Mouse (Mus musculus) liver, postnatal 0 days (tissue): ENCODE measurements around the gene Nes. TPM values are rescaled to one million over a fixed set of nuclear protein-coding genes. Genes with fewer than 3 reads are reported as not detected.

Experiments used
- ATAC-seq: fragments of 200-750 bp; cut with Nextera tagmentation; 2 replicates; pipeline ENCODE4 v1.8.0; 2017; ENCODE audit warnings: mild to moderate bottlenecking, moderate library complexity
- DNase-seq: peaks from one replicate; pipeline ENCODE4 v3.0.0-alpha.2; 2016
- H3K27ac ChIP-seq: fragments of 300-500 bp; sonication (generic); 2 replicates; pipeline ENCODE4 v1.5.1; 2014; ENCODE audit warnings: antibody characterized with exemption, moderate library complexity, mild to moderate bottlenecking, low read depth
- H3K27me3 ChIP-seq: fragments of 300-500 bp; sonication (generic); 2 replicates; pipeline ENCODE4 v1.6.1; 2014; ENCODE audit warnings: low read length, control low read depth, mixed read lengths; ENCODE audit not compliant: insufficient read depth
- H3K36me3 ChIP-seq: fragments of 300-500 bp; sonication (generic); replicated peaks from 2 replicates; pipeline ENCODE4 v1.6.1; 2014; ENCODE audit warnings: mild to moderate bottlenecking, control low read depth, low read length, moderate library complexity, mixed read lengths; ENCODE audit not compliant: insufficient read depth
- H3K4me1 ChIP-seq: fragments of 300-500 bp; sonication (generic); 2 replicates; pipeline ENCODE4 v1.6.1; 2014; ENCODE audit warnings: antibody characterized with exemption, mild to moderate bottlenecking, control low read depth; ENCODE audit not compliant: insufficient read depth
- H3K4me2 ChIP-seq: fragments of 300-500 bp; sonication (generic); 2 replicates; pipeline ENCODE4 v1.6.1; 2014; ENCODE audit warnings: low read depth, mild to moderate bottlenecking, low read length, moderate library complexity, mixed read lengths
- H3K4me3 ChIP-seq: fragments of 300-500 bp; sonication (generic); 2 replicates; pipeline ENCODE4 v1.5.1; 2014; ENCODE audit warnings: low read depth, low read length
- H3K9ac ChIP-seq: fragments of 300-500 bp; sonication (generic); replicated peaks from 2 replicates; pipeline ENCODE4 v1.6.1; 2014; ENCODE audit warnings: mild to moderate bottlenecking, moderate library complexity
- H3K9me3 ChIP-seq: fragments of 300-500 bp; sonication (generic); 2 replicates; pipeline ENCODE4 v1.6.1; 2016; ENCODE audit warnings: mild to moderate bottlenecking, control low read depth, low read length, mixed read lengths
- CTCF ChIP-seq: sonication (generic); IDR thresholded peaks from 2 replicates; pipeline ENCODE4 v1.5.1; 2016; ENCODE audit warnings: antibody characterized with exemption, low read depth
- EP300 ChIP-seq: IDR thresholded peaks from 2 replicates; pipeline ENCODE4 v1.6.1; 2016; ENCODE audit warnings: antibody characterized with exemption, low read depth, mild to moderate bottlenecking
- WGBS: fragments of 180-500 bp; shearing (Covaris S2); extraction: QIAGEN DNeasy Blood & Tissue Kit; methylation state at CpG from one replicate; pipeline ENCODE4 v1.1.7; 2014; ENCODE audit not compliant: insufficient replicate concordance; 5-methylcytosine and 5-hydroxymethylcytosine counted together
- polyA plus RNA-seq: library from polyadenylated mRNA; unstranded; fragments of >200 nt; fragmentation: Nextera tagmentation; extraction: Ambion mirVana; gene quantifications from 2 replicates; pipeline ENCODE4 v1.2.1, GENCODE M21; 2015

Nes gene
- polyA plus RNA-seq, 1 experiment from 2014 or later = 0.83 TPM

DNA sequence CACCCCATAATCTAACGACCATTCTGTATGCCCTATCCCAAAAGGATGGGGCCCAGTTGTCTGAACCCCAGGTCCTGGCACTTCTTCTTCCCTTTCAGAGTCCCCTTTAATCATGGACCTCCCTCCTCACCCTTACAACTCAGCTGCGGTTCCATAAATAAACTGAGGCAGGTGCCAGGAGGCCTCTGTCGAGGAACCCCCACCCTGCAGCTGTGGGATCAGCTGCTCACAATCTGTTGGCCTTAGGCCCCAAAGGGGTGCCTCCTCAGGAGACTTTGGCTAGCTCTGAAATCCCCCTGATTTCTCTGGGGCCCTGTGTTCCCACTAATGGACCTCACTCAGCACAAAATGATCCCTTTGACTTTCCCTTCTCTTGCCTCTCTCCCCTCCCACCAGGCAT lies 13.2 kb downstream of the Nes start:
- Histone ChIP-seq H3K4me3 (no peak overlapping the region), H3K9me3 (no peaks in the 10 kb centered on the region), H3K9ac (no peak overlapping the region), H3K4me2 (no peak overlapping the region), H3K27me3 (peaks cover 20% of the 10 kb centered on the region), H3K27ac (0 out of 2 replicates have a peak overlapping the region, but pooled peaks have one; percentile 2), H3K4me1 (peaks cover 32% of the 10 kb centered on the region), H3K36me3 (no peaks in the 10 kb centered on the region)
- WGBS = 37% methylated on average over 3 of the region's 3 CpGs
- no peak for TF ChIP-seq CTCF
- TF ChIP-seq EP300 = no peak
- DNase-seq (no peak), ATAC-seq (no peak)

DNA sequence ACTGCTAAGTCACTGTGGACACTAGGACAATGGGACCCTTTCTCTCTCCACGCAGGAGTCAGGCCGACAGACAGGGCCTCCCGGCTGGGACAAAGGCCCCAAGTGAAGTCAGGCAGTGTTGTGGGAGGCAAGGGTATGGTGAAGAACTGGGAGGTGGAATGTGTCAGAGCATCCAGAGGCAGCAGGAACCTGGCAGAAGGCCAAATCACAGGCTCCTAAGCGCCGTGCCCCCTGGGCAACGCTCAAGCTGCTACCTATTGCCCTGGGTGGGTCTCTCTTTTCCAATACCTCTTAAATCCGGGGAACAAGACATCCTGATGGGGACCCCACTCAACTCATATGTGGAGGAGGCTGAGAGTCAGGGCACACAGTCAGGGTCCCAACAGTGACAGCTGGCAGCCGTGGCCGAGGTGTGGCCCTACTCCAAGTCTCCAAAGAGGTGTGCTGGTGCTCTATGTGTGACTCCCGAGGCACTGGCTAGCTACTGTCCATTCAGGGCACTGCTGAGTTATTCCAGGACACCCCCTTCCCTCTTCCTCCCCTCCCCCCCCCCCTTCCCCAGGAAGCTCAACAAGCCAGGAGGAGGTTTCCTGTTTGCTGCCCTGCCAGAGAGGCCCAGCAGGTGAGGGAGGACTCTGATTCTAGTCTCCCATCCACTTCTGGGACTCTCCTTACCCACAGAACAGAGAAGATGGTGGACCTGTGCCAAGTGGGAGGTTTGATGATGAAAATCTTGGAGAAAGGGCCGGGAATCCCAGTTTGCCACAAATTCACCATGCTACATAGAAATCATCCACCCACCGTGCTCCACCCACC lies 14.8 kb downstream of the Nes start:
- Histone ChIP-seq H3K27me3 (peaks cover 20% of the 10 kb centered on the region), H3K4me3 (no peak overlapping the region), H3K4me2 (no peak overlapping the region), H3K9me3 (no peaks in the 10 kb centered on the region), H3K4me1 (peaks cover 32% of the 10 kb centered on the region), H3K27ac (no peak overlapping the region), H3K36me3 (no peaks in the 10 kb centered on the region), H3K9ac (no peak overlapping the region)
- 56% methylated on average over 12 of the region's 12 CpGs for WGBS
- ATAC-seq (no peak), DNase-seq (no peak)
- no peak for TF ChIP-seq EP300
- TF ChIP-seq CTCF = no peak

DNA sequence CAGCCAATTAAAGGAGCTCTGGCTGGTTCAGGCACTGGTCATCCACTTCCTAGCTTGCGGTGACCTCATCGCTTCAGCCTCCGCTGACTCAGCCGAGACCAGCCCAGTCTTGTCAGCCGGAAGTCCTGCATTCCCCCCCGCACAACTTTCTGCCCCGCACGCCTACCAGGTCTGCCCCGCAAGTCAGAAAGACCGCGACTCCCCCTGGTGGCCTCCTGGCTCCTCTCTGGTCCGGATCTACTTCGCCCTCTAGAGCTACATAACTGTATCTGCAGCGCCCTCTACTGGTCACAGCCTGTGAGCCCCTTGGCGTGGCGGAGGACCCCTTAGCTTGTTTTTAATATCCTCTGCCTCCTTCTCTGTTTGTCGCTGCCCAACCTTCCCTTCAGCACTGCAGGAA lies 16.0 kb downstream of the Nes start:
- under 1% methylated on average over 17 of the region's 17 CpGs for WGBS
- no peak overlapping the region for H3K9ac ChIP-seq
- peak; percentile 99 for TF ChIP-seq CTCF
- no peak for TF ChIP-seq EP300
- ATAC-seq (peak; percentile 80), DNase-seq (peak; percentile 96)
- peaks cover 28% of the 10 kb centered on the region for H3K4me1 ChIP-seq
- peaks cover 20% of the 10 kb centered on the region for H3K27me3 ChIP-seq
- H3K9me3 ChIP-seq = no peaks in the 10 kb centered on the region
- peak overlapping the region; percentile 21 for H3K4me3 ChIP-seq
- peak overlapping the region; percentile 68 for H3K4me2 ChIP-seq
- no peak overlapping the region for H3K27ac ChIP-seq
- no peaks in the 10 kb centered on the region for H3K36me3 ChIP-seq

DNA sequence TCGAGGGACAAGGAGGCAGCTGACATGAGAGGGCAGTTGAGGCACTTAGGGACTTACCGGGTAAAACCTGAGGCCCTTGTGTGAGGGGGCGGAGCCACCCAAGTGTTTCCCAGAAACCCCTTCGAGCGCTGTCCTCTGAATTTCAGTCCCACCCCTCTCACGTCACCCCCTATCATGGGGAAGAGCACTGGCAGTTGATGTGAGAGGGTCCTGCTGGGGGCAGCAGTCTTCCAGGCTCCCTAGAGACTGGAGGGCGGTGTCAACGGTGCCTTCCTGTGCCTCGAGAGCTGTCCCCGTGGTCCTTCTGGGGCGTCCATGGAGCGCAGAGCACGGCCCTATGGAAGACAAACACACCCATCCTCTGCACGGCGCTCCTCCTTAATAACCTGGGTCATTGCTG lies 16.8 kb downstream of the Nes start:
- Histone ChIP-seq H3K9ac (no peak overlapping the region), H3K4me1 (peaks cover 22% of the 10 kb centered on the region), H3K27me3 (peaks cover 27% of the 10 kb centered on the region), H3K4me3 (peak overlapping the region; percentile 21), H3K36me3 (no peaks in the 10 kb centered on the region), H3K4me2 (peak overlapping the region; percentile 68), H3K9me3 (no peaks in the 10 kb centered on the region), H3K27ac (no peak overlapping the region)
- ATAC-seq (no peak), DNase-seq (peak; percentile 35)
- TF ChIP-seq EP300 (no peak), CTCF (no peak; the same call in 1 of the 2 replicates)
- WGBS = under 1% methylated on average over 15 of the region's 15 CpGs

DNA sequence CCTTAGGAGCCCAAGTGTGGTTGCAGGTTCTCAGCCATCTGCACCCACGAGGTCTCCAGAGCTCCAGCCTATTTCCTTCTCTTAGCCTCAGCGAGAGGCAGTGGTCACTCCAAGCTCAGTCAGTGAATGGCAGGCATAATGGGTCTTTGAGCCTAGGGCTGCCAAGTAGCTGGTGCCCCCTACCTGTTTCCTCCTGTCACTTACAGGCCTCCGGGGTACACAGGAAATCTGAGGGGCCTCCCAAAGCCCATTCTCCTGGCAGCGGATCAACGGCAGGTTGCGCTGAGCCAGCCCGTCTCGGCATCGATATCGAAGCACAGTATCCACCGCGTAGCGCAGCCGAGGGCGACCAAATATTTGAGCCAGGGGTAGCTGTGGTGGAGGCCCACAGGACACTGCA lies 17.2 kb downstream of the Nes start:
- Histone ChIP-seq H3K9ac (no peak overlapping the region), H3K36me3 (no peaks in the 10 kb centered on the region), H3K4me3 (peak overlapping the region; percentile 21; the same call in 1 of the 2 replicates), H3K27ac (no peak overlapping the region), H3K9me3 (no peaks in the 10 kb centered on the region), H3K4me2 (peak overlapping the region; percentile 68), H3K4me1 (peaks cover 18% of the 10 kb centered on the region), H3K27me3 (peaks cover 29% of the 10 kb centered on the region)
- DNase-seq (no peak), ATAC-seq (no peak)
- TF ChIP-seq EP300 = no peak
- no peak; the same call in 1 of the 2 replicates for TF ChIP-seq CTCF
- 4% methylated on average over 15 of the region's 15 CpGs for WGBS

DNA sequence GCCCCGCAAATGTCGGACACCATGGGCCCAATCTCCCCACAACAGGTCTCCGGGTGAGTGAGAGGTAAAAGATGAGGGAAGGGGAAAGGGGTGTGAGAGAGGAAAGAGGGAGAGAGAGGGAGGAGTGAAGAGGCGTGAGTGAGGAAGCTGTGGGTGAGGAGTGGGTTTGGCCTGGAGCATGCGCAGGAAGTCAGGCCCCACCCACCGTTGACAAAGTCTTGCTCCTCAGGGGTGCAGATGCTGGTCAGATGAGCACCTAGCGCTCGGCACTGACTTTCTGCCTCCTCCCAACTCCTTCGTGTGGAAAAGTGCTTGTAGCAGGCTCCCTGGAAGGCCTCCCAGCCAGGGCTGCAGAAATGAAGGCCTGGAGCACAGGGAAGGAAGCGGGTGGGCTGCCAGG lies 19.1 kb downstream of the Nes start:
- Histone ChIP-seq H3K27ac (no peak overlapping the region), H3K27me3 (peaks cover 46% of the 10 kb centered on the region), H3K9ac (no peak overlapping the region), H3K4me1 (peaks cover 12% of the 10 kb centered on the region), H3K4me3 (no peak overlapping the region), H3K36me3 (no peaks in the 10 kb centered on the region), H3K9me3 (no peaks in the 10 kb centered on the region), H3K4me2 (no peak overlapping the region)
- WGBS = 24% methylated on average over 10 of the region's 10 CpGs
- no peak for DNase-seq
- TF ChIP-seq CTCF = no peak
- no peak for TF ChIP-seq EP300
- ATAC-seq = no peak
